Mouse (Mus musculus): ENCODE data around the gene Ube3c.

- TF ChIP-seq CHD2 (IDR thresholded peaks at IDR 0.05; ENCODE audit: low read depth, low read length): no peak
- no peak for TF ChIP-seq ZNF384 (IDR thresholded peaks at IDR 0.05; ENCODE audit: low read depth, low read length)
- TF ChIP-seq MAFK (IDR thresholded peaks at IDR 0.05; ENCODE audit: insufficient read depth, low read depth, low read length): no peak
- TF ChIP-seq ZC3H11A (IDR thresholded peaks at IDR 0.05; ENCODE audit: borderline replicate concordance, low read depth, low read length): no peak
- TF ChIP-seq HCFC1 (IDR thresholded peaks at IDR 0.05; ENCODE audit: borderline replicate concordance, insufficient read depth, low read length): no peak
These were observed 96.3 kb downstream of the Ube3c start for GRCm38 (mm10) chr5:29665391-29665790.

Data from ES-E14 (cell line).